Mouse (Mus musculus) limb, embryonic 14.5 days (tissue): ENCODE results near the gene Tmco3. TPM values are rescaled to one million over a fixed set of nuclear protein-coding genes. Genes with fewer than 3 reads are reported as not detected.

Source experiments
- ATAC-seq: fragments of 200-750 bp; cut with Nextera tagmentation; 2 replicates; pipeline ENCODE4 v1.8.0; 2017; ENCODE audit warnings: low read depth, moderate number of reproducible peaks, moderate TSS enrichment; ENCODE audit not compliant: low FRiP score
- DNase-seq: peaks from one replicate; pipeline ENCODE4 v3.0.0-alpha.2; 2015; ENCODE audit warnings: low spot score
- H3K27ac ChIP-seq: fragments of 300-500 bp; sonication (generic); replicated peaks from 2 replicates; pipeline ENCODE4 v1.5.1; 2014; ENCODE audit warnings: low read depth, mild to moderate bottlenecking, low read length, moderate library complexity, mixed read lengths
- H3K27me3 ChIP-seq: fragments of 300-500 bp; sonication (generic); 2 replicates; pipeline ENCODE4 v1.6.1; 2014; ENCODE audit warnings: low read length, mixed read lengths; ENCODE audit not compliant: control insufficient read depth, insufficient read depth
- H3K36me3 ChIP-seq: fragments of 300-500 bp; sonication (generic); 2 replicates; pipeline ENCODE4 v1.6.1; 2014; ENCODE audit warnings: mild to moderate bottlenecking, low read length, moderate library complexity, mixed read lengths; ENCODE audit not compliant: control insufficient read depth, insufficient read depth
- H3K4me1 ChIP-seq: fragments of 300-500 bp; sonication (generic); 2 replicates; pipeline ENCODE4 v1.6.1; 2014; ENCODE audit warnings: antibody characterized with exemption, low read length, mixed read lengths; ENCODE audit not compliant: control insufficient read depth, insufficient read depth
- H3K4me2 ChIP-seq: fragments of 300-500 bp; sonication (generic); replicated peaks from 2 replicates; pipeline ENCODE4 v1.6.1; 2014; ENCODE audit warnings: low read depth, mild to moderate bottlenecking, low read length, moderate library complexity; ENCODE audit not compliant: severe bottlenecking
- H3K4me3 ChIP-seq: fragments of 300-500 bp; sonication (generic); replicated peaks from 2 replicates; pipeline ENCODE4 v1.5.1; 2014; ENCODE audit warnings: low read length
- H3K9ac ChIP-seq: fragments of 300-500 bp; sonication (generic); 2 replicates; pipeline ENCODE4 v1.6.1; 2014; ENCODE audit warnings: mild to moderate bottlenecking, low read depth, low read length, moderate library complexity; ENCODE audit not compliant: severe bottlenecking
- H3K9me3 ChIP-seq: fragments of 300-500 bp; sonication (generic); 2 replicates; pipeline ENCODE4 v1.6.1; 2016; ENCODE audit warnings: low read length; ENCODE audit not compliant: control insufficient read depth
- POLR2A ChIP-seq: fragments of 200-500 bp; IDR thresholded peaks from 2 replicates; pipeline ENCODE4 v1.8.0; 2012; ENCODE audit warnings: inconsistent platforms, mild to moderate bottlenecking, moderate library complexity, borderline replicate concordance; ENCODE audit not compliant: insufficient read depth, insufficient read length; ENCODE audit errors: extremely low read depth
- WGBS: fragments of 180-500 bp; shearing (Covaris S2); extraction: QIAGEN DNeasy Blood & Tissue Kit; methylation state at CpG from one replicate; pipeline ENCODE4 v1.1.7; 2014; 5-methylcytosine and 5-hydroxymethylcytosine counted together
- polyA plus RNA-seq, 2 experiments: library from polyadenylated mRNA; depleted of rRNA in 1 of 2; stranded (reverse) in 1 of 2; unstranded in 1 of 2; fragments of >200 nt; fragmentation: Nextera tagmentation in 1 of 2; extraction: Ambion mirVana in 1 of 2; gene quantifications; 2 replicates each; pipeline versions ENCODE4 v1.2.1 to v1.2.3; 2012 to 2014

Tmco3 gene
- polyA plus RNA-seq, 2 experiments = 39.4 to 47.0 TPM

DNA sequence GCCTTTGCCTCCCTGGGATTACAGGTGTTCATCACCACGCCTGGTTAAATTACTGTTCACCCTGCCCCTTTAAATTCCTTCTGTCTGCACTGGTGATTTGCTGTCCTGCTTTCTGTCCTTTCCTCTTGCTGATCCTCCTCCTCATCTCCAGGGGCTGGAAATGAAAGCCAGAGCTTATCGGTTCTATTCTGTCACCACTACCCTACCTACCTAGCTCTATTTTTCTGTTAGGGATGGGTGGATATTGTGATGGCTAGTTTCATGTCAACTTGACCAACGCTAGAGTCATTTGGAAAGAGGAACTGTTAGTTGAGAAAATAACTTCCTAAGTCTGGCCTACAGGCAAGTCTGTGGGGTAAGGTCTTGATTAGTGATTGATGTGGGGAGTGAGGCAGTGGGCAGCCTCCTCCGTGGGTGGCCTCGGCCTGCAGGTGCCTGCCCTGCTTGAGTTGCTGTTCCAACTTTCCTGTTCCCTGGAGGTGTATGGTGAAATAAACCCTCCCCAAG is 11.0 kb upstream of the Tmco3 start:
- Histone ChIP-seq H3K27me3 (no peaks in the 10 kb centered on the region), H3K9ac (no peak overlapping the region), H3K4me1 (no peaks in the 10 kb centered on the region), H3K36me3 (0 out of 2 replicates have a peak, but pooled peaks cover 7% of the 10 kb centered on the region), H3K4me3 (no peak overlapping the region), H3K27ac (no peak overlapping the region), H3K4me2 (no peak overlapping the region), H3K9me3 (no peaks in the 10 kb centered on the region)
- no peak for TF ChIP-seq POLR2A
- ATAC-seq (no peak), DNase-seq (no peak)
- 62% methylated on average over 5 of the region's 5 CpGs for WGBS

DNA sequence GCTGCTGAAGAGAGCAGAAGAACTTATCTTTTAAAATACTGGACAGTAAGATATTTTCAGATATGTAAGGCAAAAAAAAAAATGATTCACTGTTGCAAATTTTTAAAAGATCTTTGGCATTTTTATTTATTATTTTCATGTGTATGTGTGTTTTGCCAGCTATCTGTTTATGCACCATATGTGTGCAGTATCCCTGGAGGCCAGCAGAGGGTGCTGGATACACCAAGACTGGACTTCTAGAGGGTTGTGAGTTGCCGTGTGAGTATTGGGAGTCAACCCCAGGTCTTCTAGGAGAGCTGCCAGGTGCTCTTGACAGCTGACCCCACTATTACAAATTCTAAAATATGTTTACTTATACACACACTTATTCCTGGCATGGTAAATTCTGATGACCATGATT is 4.8 kb upstream of the Tmco3 start:
- WGBS = 65% methylated on average over 1 of the region's 1 CpGs
- H3K27me3 ChIP-seq = no peaks in the 10 kb centered on the region
- H3K4me3 ChIP-seq = no peak overlapping the region
- no peak overlapping the region for H3K27ac ChIP-seq
- H3K9ac ChIP-seq = no peak overlapping the region
- no peak overlapping the region for H3K4me2 ChIP-seq
- H3K4me1 ChIP-seq = peaks cover 7% of the 10 kb centered on the region
- H3K9me3 ChIP-seq = no peaks in the 10 kb centered on the region
- ATAC-seq (no peak), DNase-seq (no peak)
- no peaks in the 10 kb centered on the region for H3K36me3 ChIP-seq
- TF ChIP-seq POLR2A = no peak

DNA sequence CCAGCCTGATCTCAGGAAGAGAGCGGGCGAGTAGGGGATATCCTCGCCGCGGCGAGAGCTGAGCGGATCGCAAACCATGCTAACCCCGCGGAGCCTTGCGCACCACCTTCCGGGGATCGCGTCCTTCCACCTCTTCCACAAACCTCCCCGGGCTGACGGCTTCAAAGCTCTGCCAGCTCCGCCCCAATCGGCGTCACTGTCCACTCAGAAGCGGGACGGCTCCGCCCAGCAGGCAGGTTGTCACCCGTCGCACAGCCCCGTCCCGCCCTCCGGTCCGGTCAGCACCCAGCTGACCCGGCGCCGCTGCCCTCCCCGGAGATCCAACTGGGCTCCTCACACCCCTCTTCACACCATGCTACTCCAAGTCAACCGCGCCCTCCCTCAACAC is 692 bp upstream of the Tmco3 start:
- H3K27ac ChIP-seq = peak overlapping the region; percentile 77
- WGBS = under 1% methylated on average over 33 of the region's 34 CpGs
- no peaks in the 10 kb centered on the region for H3K27me3 ChIP-seq
- peak overlapping the region; percentile 90 for H3K4me3 ChIP-seq
- H3K4me2 ChIP-seq = peak overlapping the region; percentile 90
- peak overlapping the region; percentile 72 for H3K9ac ChIP-seq
- ATAC-seq = peak; percentile 56
- peaks cover 4% of the 10 kb centered on the region; the same call in 1 of the 2 replicates for H3K36me3 ChIP-seq
- TF ChIP-seq POLR2A = no peak
- peaks cover 13% of the 10 kb centered on the region for H3K4me1 ChIP-seq
- no peaks in the 10 kb centered on the region for H3K9me3 ChIP-seq
- peak; percentile 75 for DNase-seq

DNA sequence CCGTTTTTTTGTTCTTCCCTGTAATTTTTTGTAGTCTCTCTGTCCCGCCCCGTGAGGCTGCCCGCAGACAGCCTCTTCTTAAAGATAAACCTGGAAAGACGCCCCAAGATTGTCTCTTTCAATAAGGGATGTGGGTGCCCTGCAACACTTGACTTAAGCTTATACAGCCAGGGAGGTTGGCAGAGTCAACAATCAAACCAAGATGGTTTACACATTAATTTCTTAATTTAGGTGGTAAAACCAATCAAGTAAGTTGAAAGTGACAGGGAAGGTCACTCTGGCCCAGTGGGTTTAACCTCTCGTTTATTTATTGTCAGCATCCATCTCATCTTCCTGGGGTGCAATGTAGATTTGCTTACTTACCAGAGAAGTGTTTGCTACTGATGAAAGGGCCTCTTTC is 656 bp downstream of the Tmco3 start:
- Histone ChIP-seq H3K4me3 (peak overlapping the region; percentile 90), H3K4me1 (peaks cover 13% of the 10 kb centered on the region), H3K27me3 (no peaks in the 10 kb centered on the region), H3K9me3 (no peaks in the 10 kb centered on the region), H3K9ac (peak overlapping the region; percentile 72), H3K36me3 (peaks cover 14% of the 10 kb centered on the region), H3K27ac (no peak overlapping the region), H3K4me2 (peak overlapping the region; percentile 90)
- no peak for TF ChIP-seq POLR2A
- no peak for ATAC-seq
- DNase-seq = no peak
- 4% methylated on average over 6 of the region's 6 CpGs for WGBS

DNA sequence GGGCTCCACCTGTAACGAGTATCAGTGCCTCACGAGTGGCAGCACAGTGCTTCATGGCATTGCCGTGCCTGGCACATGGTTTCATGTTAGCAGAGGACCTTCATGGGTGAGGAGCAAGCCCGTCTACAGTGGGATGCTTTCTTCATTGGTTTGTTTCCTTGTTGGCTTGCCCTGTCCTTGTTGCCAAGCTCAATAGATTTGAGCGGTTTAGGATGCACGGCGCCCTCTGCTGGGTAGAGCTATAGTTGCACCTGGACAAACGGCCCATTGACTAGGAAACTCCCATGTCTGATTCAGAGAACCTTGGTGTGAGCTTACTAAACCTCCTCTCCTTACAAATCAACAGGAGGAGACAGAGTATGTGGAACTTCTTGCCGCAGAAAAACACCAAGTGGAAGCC is 4.4 kb downstream of the Tmco3 start:
- Histone ChIP-seq H3K9ac (no peak overlapping the region), H3K9me3 (no peaks in the 10 kb centered on the region), H3K4me2 (no peak overlapping the region), H3K27me3 (no peaks in the 10 kb centered on the region), H3K27ac (no peak overlapping the region), H3K4me3 (no peak overlapping the region), H3K36me3 (peaks cover 51% of the 10 kb centered on the region), H3K4me1 (peaks cover 6% of the 10 kb centered on the region)
- ATAC-seq (no peak), DNase-seq (peak; percentile 52)
- 30% methylated on average over 9 of the region's 9 CpGs for WGBS
- no peak for TF ChIP-seq POLR2A

DNA sequence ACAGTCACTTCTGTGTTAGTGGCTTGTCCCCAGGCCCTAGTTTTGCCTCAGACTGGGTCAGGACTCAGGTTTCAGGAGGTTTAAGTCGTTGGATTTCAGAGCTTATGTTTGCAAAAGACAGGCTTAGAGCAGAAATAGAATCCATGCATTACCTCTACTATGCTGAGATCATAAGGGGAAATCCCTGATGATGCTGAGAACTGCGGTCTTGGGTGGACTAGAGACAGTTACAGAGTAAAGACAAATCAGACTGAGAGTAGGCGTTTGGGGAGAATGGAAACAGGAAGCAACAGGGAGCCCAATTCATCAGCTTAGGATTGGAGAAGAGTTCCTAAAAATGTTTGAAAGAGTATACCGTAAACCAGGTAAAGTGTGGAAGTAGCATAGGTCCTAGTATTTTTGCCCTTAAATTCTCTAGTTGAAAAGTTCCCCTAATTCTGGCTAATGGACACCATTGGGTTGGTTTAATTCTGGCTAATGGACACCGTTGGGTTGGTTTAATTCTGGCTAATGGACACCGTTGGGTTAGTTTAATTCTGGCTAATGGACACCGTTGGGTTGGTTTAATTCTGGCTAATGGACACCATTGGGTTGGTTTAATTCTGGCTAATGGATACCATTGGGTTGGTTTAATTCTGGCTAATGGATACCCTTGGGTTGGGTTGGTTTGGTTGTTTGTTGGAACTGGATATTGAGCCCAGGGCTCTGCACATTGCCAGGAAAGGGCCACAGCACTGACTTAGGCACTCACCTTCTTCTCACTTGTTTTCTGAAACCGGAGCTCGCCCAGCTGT is 5.9 kb downstream of the Tmco3 start:
- WGBS = 94% methylated on average over 9 of the region's 9 CpGs

More for the DNA sequence above, 5.9 kb downstream of the Tmco3 start:
- H3K4me2 ChIP-seq = no peak overlapping the region
- no peak for DNase-seq
- no peak overlapping the region for H3K4me3 ChIP-seq
- H3K4me1 ChIP-seq = peaks cover 4% of the 10 kb centered on the region
- no peaks in the 10 kb centered on the region for H3K9me3 ChIP-seq
- H3K27me3 ChIP-seq = no peaks in the 10 kb centered on the region
- TF ChIP-seq POLR2A = no peak
- H3K9ac ChIP-seq = no peak overlapping the region
- no peak overlapping the region for H3K27ac ChIP-seq
- peaks cover 63% of the 10 kb centered on the region for H3K36me3 ChIP-seq
- no peak for ATAC-seq
